Mouse (Mus musculus): Measurements from ENCODE around the gene Aig1.

DNA sequence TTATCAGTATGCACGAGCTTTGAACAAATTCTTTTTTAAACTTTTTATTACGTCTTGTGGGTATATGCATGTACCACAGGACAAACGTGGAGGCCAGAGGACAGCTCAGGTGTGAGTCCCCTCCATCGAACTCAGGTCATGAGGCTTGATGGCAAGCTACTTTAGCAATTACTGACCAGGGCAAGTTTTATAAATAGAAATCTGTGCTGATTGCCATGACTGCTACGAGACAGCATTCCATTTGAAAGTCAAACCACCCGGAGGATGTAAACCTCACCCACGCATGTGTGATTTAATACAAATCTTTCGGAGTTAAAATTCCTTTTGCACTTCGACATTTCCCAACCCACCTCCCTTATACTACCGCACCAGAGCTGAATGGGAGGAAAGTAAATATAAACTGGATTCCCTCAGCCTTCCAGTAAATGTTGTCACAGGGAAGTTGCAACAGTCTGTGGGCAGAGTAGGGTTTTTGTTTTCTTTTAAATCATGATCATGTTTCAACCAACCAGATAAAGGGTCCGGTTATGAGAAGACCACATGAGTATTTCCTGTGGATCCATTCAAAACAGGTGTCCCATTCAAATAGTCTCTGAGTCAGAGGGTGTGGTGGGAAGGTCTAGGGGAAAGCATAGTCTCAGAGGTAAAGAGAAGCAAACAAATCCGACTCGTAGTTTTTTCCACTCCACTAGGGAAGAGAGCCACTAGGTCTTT, 699 bp upstream of the Aig1 start:
- TF ChIP-seq CTCF (IDR thresholded peaks at IDR 0.05; ENCODE audit: borderline replicate concordance, insufficient read depth, low read depth, low read length) (no peak), POLR2A (IDR thresholded peaks at IDR 0.05; ENCODE audit: borderline replicate concordance, insufficient read depth, low read length) (no peak)
